Mouse (Mus musculus): ENCODE data around the gene Hist1h2bm. TPM values are rescaled to one million over a fixed set of nuclear protein-coding genes. Genes with fewer than 3 reads are reported as not detected.
"Not testable (repeated sequence)": the region's sequence is repeated elsewhere in the genome, so short reads cannot be mapped to it uniquely, and the experiment has no call there.

Gene Hist1h2bm
- total and polyA plus RNA-seq, 3 experiments = 0.27 to 2.8 (median 0.78) TPM

GRCm38 (mm10) chr13:21717397-21718357 is 4.2 kb upstream of the Hist1h2bm start, which contains the start of gene Hist1h3h:
TSS of gene Hist1h3h (plus strand) at chr13:21717659.
- H3K27ac ChIP-seq = peak within 1 kb of the TSS; percentile 42
- peak within 1 kb of the TSS; percentile 52 for H3K9ac ChIP-seq (ENCODE audit: low read depth, low read length)
- peak; percentile 75 to 85 for DNase-seq
- peak within 1 kb of the TSS; percentile 35; the same call in 1 of the 2 replicates for H3K4me3 ChIP-seq
- not testable (repeated sequence) for H3K27me3 ChIP-seq (ENCODE audit: control insufficient read depth, insufficient read depth, low read length); H3K4me1 ChIP-seq (ENCODE audit: control insufficient read depth, insufficient read depth, low read length); H3K36me3 ChIP-seq (ENCODE audit: control insufficient read depth, insufficient read depth, low read length); H3K79me2 ChIP-seq (replicated peaks; ENCODE audit: control insufficient read depth, insufficient read depth, low read length)
- intact Hi-C loops (cut with DNase I) = loop anchor here (2.0 to 10.0 kb wide), 5 partner anchors 197 to 1977 kb away; partner anchors contain the start of genes Hist1h1t, Hist1h4c, Hist1h4d and Hist1h4i
- 12% methylated on average over 26 of the region's 56 CpGs for WGBS
- TF ChIP-seq POLR2A (IDR thresholded peaks at IDR 0.05; ENCODE audit: insufficient read depth, low read depth, low read length) = peak; percentile 65; the same call in 1 of the 2 replicates

- H3K4me1 ChIP-seq (ENCODE audit: control insufficient read depth, insufficient read depth, low read length) = peaks cover 3% of the 10 kb centered on the region
- H3K36me3 ChIP-seq (ENCODE audit: control insufficient read depth, insufficient read depth, low read length) = peaks cover 2% of the 10 kb centered on the region; the same call in 1 of the 2 replicates
- intact Hi-C loops (cut with DNase I) = loop anchor here (10.0 kb wide), 4 partner anchors 196 to 1976 kb away; partner anchors contain the start of genes Hist1h1t, Hist1h4c and Hist1h4d
- H3K79me2 ChIP-seq (replicated peaks; ENCODE audit: control insufficient read depth, insufficient read depth, low read length) = no peaks in the 10 kb centered on the region
- no peaks in the 10 kb centered on the region for H3K27me3 ChIP-seq (ENCODE audit: control insufficient read depth, insufficient read depth, low read length)
- TF ChIP-seq CTCF (IDR thresholded peaks at IDR 0.05) (no peak), POLR2A (IDR thresholded peaks at IDR 0.05; ENCODE audit: insufficient read depth, low read depth, low read length) (no peak), EP300 (IDR thresholded peaks at IDR 0.05; ENCODE audit: insufficient read depth, low read depth, low read length) (no peak)
- no peak for DNase-seq
- 89% methylated on average over 4 of the region's 4 CpGs for WGBS
- no peak overlapping the region for H3K9ac ChIP-seq (ENCODE audit: low read depth, low read length)
- no peak overlapping the region for H3K27ac ChIP-seq
- H3K4me3 ChIP-seq = no peak overlapping the region
These were observed 3.3 kb upstream of the Hist1h2bm start for GRCm38 (mm10) chr13:21718381-21719080.

GRCm38 (mm10) chr13:21721107-21721756 is 612 bp upstream of the Hist1h2bm start:
- H3K36me3 ChIP-seq (ENCODE audit: control insufficient read depth, insufficient read depth, low read length); H3K27ac ChIP-seq; DNase-seq; H3K9ac ChIP-seq (ENCODE audit: low read depth, low read length); H3K79me2 ChIP-seq (replicated peaks; ENCODE audit: control insufficient read depth, insufficient read depth, low read length); H3K4me1 ChIP-seq (ENCODE audit: control insufficient read depth, insufficient read depth, low read length); H3K27me3 ChIP-seq (ENCODE audit: control insufficient read depth, insufficient read depth, low read length): not testable (repeated sequence)
- 5% methylated on average over 25 of the region's 44 CpGs for WGBS
- peak; percentile 8; the same call in 1 of the 2 replicates for TF ChIP-seq CTCF (IDR thresholded peaks at IDR 0.05)
- peak overlapping the region; percentile 50 for H3K4me3 ChIP-seq
- intact Hi-C loops (cut with DNase I) = loop anchor here (2.0 kb wide), 1 partner anchor 30 kb away; the partner anchor contains the start of gene Hist1h4k

GRCm38 (mm10) chr13:21722373-21722925 is 605 bp downstream of the Hist1h2bm start:
- no peaks in the 10 kb centered on the region for H3K79me2 ChIP-seq (replicated peaks; ENCODE audit: control insufficient read depth, insufficient read depth, low read length)
- 6% methylated on average over 11 of the region's 11 CpGs for WGBS
- no peak overlapping the region for H3K27ac ChIP-seq
- DNase-seq = no peak
- TF ChIP-seq EP300 (IDR thresholded peaks at IDR 0.05; ENCODE audit: insufficient read depth, low read depth, low read length) (no peak), POLR2A (IDR thresholded peaks at IDR 0.05; ENCODE audit: insufficient read depth, low read depth, low read length) (no peak), CTCF (IDR thresholded peaks at IDR 0.05) (no peak)
- peak overlapping the region; percentile 50 for H3K4me3 ChIP-seq
- peak overlapping the region; percentile 65 for H3K9ac ChIP-seq (ENCODE audit: low read depth, low read length)
- intact Hi-C loops (cut with DNase I) = no loop called here
- H3K36me3 ChIP-seq (ENCODE audit: control insufficient read depth, insufficient read depth, low read length) = peaks cover 2% of the 10 kb centered on the region; the same call in 1 of the 2 replicates
- H3K27me3 ChIP-seq (ENCODE audit: control insufficient read depth, insufficient read depth, low read length) = no peaks in the 10 kb centered on the region
- peaks cover 2% of the 10 kb centered on the region for H3K4me1 ChIP-seq (ENCODE audit: control insufficient read depth, insufficient read depth, low read length)

GRCm38 (mm10) chr13:21722993-21723836 is 1.4 kb downstream of the Hist1h2bm start:
- TF ChIP-seq CTCF (IDR thresholded peaks at IDR 0.05) = no peak
- TF ChIP-seq EP300 (IDR thresholded peaks at IDR 0.05; ENCODE audit: insufficient read depth, low read depth, low read length) = no peak
- no peak for TF ChIP-seq POLR2A (IDR thresholded peaks at IDR 0.05; ENCODE audit: insufficient read depth, low read depth, low read length)
- intact Hi-C loops (cut with DNase I) = no loop called here
- no peak overlapping the region for H3K27ac ChIP-seq
- WGBS = 56% methylated on average over 5 of the region's 5 CpGs
- H3K9ac ChIP-seq (ENCODE audit: low read depth, low read length) = no peak overlapping the region
- DNase-seq = no peak
- no peaks in the 10 kb centered on the region for H3K27me3 ChIP-seq (ENCODE audit: control insufficient read depth, insufficient read depth, low read length)
- no peak overlapping the region for H3K4me3 ChIP-seq
- peaks cover 2% of the 10 kb centered on the region for H3K4me1 ChIP-seq (ENCODE audit: control insufficient read depth, insufficient read depth, low read length)
- peaks cover under 1% of the 10 kb centered on the region; the same call in 1 of the 2 replicates for H3K36me3 ChIP-seq (ENCODE audit: control insufficient read depth, insufficient read depth, low read length)
- H3K79me2 ChIP-seq (replicated peaks; ENCODE audit: control insufficient read depth, insufficient read depth, low read length) = no peaks in the 10 kb centered on the region
